Mouse (Mus musculus): ENCODE measurements at regions not wholly inside any gene's neighbourhood (a gene's known extent, or its start where the extent isn't known, plus 50 kb on each side); places are given as distances from the start of the nearest gene placed in this dataset.

- TF ChIP-seq CTCF (IDR thresholded peaks at IDR 0.05; ENCODE audit: low read depth, low read length): no peak
- TF ChIP-seq TAL1 (conservative IDR thresholded peaks at IDR 0.05; ENCODE audit: low read depth, low read length): no peak
- TF ChIP-seq POLR2AphosphoS5 (IDR thresholded peaks at IDR 0.05; ENCODE audit: insufficient replicate concordance, low read depth, low read length): no peak
Measured at GRCm38 (mm10) chr3:103518624-103519023, 56.4 kb upstream of the Syt6 start.

Measured in G1E (cell line).